Mouse (Mus musculus) gonadal fat pad, adult 2 months (tissue): ENCODE data around the gene Rpl27. TPM values are rescaled to one million over a fixed set of nuclear protein-coding genes. Genes with fewer than 3 reads are reported as not detected.
"Not testable (repeated sequence)": the region's sequence is repeated elsewhere in the genome, so short reads cannot be mapped to it uniquely, and the experiment has no call there.

Experiments used
- DNase-seq: peaks from one replicate; pipeline ENCODE4 v3.0.0-alpha.2; 2012; ENCODE audit warnings: low read depth
- polyA plus RNA-seq: library from polyadenylated mRNA; depleted of rRNA; stranded (reverse); fragments of >200 nt; gene quantifications from 2 replicates; pipeline ENCODE4 v1.2.3, GENCODE M21; 2012

Gene Rpl27
- polyA plus RNA-seq, 1 experiment, result 583 TPM

DNA sequence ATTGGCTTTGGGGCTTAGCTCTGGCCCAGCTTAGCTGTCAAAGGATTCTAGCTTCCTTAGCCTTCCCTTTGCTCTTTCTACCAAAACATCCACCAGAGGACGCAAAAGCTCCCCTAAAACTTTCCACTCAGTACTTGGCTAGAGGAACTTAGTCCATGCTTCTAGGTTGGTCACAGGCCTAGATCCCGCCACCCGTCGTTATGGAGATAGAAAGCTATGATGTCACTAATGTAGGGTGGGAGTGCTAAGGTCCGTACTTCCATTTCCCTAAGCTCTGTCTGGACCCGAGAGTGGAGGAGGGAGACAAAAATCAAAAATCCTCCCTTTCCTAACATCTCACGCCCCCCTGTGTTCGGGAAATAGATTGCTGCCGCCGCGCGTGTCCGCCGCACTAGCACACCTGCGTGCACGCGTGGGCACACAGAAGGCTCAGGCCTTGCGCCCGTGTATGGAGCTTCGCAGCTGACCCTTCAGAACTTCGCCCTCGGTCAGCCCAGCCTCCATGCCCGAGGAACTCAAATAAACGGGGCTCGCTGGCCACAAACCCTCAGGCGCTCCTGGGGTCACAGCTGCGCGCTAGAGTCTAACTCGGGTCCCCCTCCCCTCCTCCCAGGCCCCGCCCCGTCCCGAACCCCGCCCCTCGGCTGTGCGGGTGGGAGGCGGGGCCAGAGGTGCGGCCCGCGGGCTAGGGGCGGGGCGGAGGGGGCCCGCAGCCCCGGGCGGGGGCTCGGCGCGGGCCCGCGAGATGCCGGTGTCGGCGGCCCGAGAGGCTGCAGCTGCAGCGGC lies 25.6 kb downstream of the Rpl27 start:
- no peak for DNase-seq

DNA sequence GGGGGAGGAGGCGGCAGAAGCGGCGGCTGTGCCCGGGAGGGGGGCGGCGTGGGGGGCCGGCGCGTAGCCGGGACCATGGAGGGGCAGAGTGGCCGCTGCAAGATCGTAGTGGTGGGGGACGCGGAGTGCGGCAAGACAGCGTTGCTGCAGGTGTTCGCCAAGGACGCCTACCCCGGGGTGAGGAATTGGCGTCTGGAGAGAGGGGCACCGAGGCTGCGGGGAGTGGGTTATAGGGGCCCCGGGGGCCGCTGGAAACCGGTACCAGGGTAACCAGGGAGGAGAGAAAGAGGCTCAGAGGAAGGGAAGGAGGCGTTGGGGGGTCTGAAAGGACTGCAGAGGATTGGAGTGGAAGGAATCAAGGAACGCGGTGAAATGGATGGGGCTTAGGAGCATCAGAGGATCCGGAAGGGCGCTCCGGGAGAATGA lies 26.2 kb downstream of the Rpl27 start:
- DNase-seq, result no peak

DNA sequence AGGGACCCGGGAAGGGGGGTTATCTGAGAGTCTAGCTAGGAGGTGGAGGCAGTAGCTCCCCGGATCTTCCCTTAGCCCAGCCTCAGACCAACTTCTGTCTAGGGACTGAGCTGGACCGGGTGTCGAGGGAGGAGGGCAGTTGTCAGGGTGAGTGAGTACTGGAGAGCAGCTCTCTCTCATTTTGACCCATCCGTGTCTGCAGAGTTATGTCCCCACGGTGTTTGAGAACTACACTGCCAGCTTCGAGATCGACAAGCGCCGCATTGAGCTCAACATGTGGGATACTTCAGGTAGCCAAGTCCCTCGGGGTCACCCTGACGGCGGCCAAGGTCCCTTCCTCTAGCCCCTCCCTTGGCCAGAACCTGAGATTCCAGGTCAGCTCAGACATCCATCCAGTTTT lies 26.6 kb downstream of the Rpl27 start:
- DNase-seq, result no peak

- no peak for DNase-seq
Observed at GRCm38 (mm10) chr11:101469155-101469554, 27.1 kb downstream of the Rpl27 start.

GRCm38 (mm10) chr11:101470206-101470605 lies 28.1 kb downstream of the Rpl27 start:
- no peak for DNase-seq

DNA sequence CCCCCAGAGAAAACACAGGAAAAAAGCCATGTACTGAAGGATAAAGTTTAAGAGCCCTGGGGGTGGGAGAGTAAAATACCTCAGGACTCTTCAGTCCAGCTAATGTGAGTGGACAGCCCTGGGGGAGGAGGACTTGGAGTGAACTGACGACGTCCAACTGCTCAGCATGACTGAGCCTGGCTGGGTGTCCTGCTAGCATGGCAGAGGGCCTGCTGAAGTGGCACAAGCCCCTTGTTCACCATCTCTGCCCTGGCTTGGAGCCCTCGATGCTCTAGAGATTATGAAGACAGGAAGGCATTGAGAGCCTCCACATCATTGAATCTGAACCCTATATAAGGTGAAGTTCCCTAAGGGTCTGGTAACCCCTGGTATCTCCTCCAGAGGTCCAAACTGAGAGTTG lies 29.8 kb downstream of the Rpl27 start:
- no peak for DNase-seq

DNA sequence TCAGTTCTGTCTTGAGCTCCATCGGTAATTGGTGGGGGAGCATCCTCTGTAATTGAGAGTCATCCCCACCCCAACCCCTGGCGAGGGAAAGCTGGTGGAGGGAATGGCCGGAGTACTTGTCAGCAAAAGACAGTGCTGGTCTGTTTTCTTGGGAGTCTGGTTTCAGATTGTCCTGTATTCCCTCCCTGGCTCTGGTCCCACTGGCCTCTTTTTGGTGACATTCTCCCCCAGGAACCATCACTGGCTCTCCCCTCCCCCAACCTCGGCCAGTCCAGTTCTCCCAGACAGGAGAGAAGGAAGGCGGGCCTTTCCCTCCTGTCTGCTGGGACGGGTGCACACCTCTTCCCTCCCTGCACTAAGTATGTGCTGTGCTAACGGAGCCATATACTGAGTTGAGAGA lies 30.2 kb downstream of the Rpl27 start:
- no peak for DNase-seq

DNA sequence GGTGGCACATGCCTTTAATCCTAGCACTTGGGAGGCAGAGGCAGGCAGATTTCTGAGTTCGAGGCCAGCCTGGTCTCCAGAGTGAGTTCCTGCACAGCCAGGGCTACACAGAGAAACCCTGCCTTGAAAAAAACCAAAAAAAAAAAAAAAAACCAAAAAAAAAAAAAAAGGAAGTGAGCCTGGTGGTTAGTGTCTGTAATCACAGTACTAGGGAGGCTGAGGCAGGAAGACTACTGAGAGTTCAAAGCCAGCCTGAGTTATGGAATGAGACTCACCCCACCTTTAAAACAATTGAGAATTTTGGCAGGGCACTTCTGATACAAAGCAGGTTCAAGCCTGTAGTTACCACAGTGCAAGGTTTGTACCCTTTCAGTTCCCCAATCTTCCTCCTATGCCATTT lies 31.6 kb downstream of the Rpl27 start:
- not testable (repeated sequence) for DNase-seq

- no peak for DNase-seq
Observed at GRCm38 (mm10) chr11:101474298-101474697, 32.2 kb downstream of the Rpl27 start.

- DNase-seq, result not testable (repeated sequence)
Observed at GRCm38 (mm10) chr11:101476361-101476760, 34.3 kb downstream of the Rpl27 start.

DNA sequence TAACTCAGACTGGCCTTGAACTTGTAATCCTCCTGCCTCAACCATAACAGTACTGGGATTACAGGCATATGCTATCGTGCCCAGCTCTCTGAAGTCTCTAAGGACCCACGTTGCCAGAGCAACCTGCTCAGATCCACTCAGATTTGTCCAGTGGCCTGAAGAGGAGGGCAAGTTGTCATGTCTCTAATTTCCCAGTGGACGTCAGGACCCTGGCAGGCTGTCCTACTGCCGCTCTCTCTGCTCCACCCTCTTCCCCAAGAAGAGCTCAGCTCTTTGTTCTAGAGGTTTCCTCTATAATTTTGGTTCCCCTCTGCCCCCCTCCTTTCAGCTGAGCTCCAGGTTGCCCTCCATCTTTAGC lies 35.1 kb downstream of the Rpl27 start:
- no peak for DNase-seq

DNA sequence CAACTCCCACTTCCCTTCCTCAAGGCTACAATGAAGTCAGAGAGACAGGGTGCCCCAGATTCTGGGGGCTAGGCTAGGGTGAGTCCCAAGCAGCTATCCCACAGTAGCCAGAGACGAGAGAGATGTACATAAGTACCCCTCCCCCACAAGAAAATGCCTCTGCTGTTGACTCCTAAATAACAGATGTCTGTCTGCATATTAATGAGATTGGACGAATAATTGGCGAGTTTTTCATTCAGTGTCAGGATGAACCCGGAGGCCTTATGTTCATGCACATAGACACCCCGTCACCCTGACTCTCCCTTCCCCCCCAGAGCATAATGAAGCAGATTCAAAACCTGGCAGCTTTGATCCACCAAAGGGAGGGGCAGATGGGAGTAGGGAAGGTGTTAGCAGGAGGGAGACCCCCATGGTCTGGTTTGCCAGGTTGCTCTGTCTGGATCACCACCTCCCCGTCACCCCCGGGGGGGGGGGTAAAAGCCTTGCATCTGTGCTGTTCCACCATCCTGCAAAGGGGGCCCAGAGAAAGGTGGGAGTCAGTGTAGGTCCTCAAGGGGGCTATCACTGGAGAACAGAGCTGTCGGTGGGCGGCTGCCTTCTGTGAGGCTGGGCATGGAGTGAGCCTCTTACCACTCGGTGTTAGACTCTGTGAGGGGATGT lies 35.6 kb downstream of the Rpl27 start:
- DNase-seq, result no peak

GRCm38 (mm10) chr11:101479171-101479635 lies 37.1 kb downstream of the Rpl27 start:
- DNase-seq, result no peak

DNA sequence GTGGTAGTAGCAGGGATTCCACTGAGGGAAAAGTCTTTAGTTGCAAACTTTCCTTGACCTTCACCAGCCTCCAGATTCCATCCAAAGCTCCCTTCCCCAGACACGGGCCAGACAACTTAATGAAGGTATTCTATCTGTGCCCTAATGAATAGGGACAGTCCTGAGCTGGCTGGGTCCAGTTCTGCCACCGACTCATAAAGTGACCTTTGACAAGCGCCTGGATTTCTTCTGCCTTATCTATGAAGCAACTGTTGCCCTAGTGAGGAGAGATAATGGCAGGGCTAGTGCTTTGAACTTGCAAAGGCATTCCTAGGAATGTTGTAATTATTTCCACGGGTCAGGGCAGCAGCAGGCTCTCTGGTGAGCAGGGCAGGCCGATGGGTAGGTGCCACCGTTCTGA lies 38.8 kb downstream of the Rpl27 start:
- DNase-seq, result no peak

GRCm38 (mm10) chr11:101483804-101484203 lies 41.7 kb downstream of the Rpl27 start:
- no peak for DNase-seq

- no peak for DNase-seq
Observed at GRCm38 (mm10) chr11:101484245-101484644, 42.1 kb downstream of the Rpl27 start.

- no peak for DNase-seq
Observed at GRCm38 (mm10) chr11:101484814-101485213, 42.7 kb downstream of the Rpl27 start.

GRCm38 (mm10) chr11:101485509-101486028 lies 43.5 kb downstream of the Rpl27 start:
- DNase-seq, result no peak

DNA sequence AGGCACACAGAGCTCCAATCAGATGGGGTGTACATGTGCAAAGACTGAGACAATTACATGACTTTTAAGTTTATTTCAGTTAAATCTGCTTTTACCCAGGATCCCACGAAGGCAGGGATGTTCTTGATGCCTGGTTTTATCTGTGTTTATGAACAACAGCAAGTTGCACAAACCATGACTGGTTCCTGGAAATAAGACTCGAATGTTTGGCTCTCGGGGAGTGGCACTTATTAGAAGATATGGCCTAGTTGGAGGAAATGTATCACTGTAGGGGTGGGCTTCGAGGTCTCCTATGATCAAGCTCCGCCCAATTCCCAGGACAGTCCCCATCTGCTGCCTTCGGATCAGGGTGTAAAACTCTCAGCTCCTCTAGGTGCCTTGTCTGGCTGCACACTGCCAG lies 44.0 kb downstream of the Rpl27 start:
- DNase-seq, result no peak
